Mouse (Mus musculus): ENCODE measurements around the gene Henmt1. TPM values are rescaled to one million over a fixed set of nuclear protein-coding genes. Genes with fewer than 3 reads are reported as not detected.

Henmt1 gene
- polyA plus RNA-seq, 1 experiment from 2014 or later = not detected

- H3K27me3 ChIP-seq (replicated peaks) = peaks cover 10% of the 10 kb centered on the region
- H3K36me3 ChIP-seq = no peaks in the 10 kb centered on the region
- H3K4me1 ChIP-seq = peaks cover 3% of the 10 kb centered on the region; the same call in 1 of the 2 replicates
- no peaks in the 10 kb centered on the region for H3K9me3 ChIP-seq
- H3K4me3 ChIP-seq = peak within 1 kb of the TSS; percentile 45
- WGBS = 46% methylated on average over 43 of the region's 59 CpGs
- H3K27ac ChIP-seq (replicated peaks) = no peak within 1 kb of the TSS
- ATAC-seq (ENCODE audit: extremely low read depth, insufficient number of reproducible peaks, low FRiP score, low TSS enrichment) = no peak
- H3K4me2 ChIP-seq = peak within 1 kb of the TSS; percentile 70
- peak within 1 kb of the TSS; percentile 33; the same call in 1 of the 2 replicates for H3K9ac ChIP-seq
These were observed 444 bp downstream of the Henmt1 start, which contains the start of gene Gm9857 for GRCm38 (mm10) chr3:108940001-108940633. Gene Gm9857, minus strand, starts transcription at chr3:108940445.

GRCm38 (mm10) chr3:108940996-108941395 is 1.3 kb downstream of the Henmt1 start:
- 82% methylated on average over 10 of the region's 10 CpGs for WGBS
- H3K27ac ChIP-seq (replicated peaks) = no peak overlapping the region
- no peaks in the 10 kb centered on the region for H3K9me3 ChIP-seq
- ATAC-seq (ENCODE audit: extremely low read depth, insufficient number of reproducible peaks, low FRiP score, low TSS enrichment) = no peak
- H3K4me3 ChIP-seq = no peak overlapping the region
- H3K4me2 ChIP-seq = no peak overlapping the region
- no peaks in the 10 kb centered on the region for H3K36me3 ChIP-seq
- peaks cover 3% of the 10 kb centered on the region; the same call in 1 of the 2 replicates for H3K4me1 ChIP-seq
- peaks cover 10% of the 10 kb centered on the region for H3K27me3 ChIP-seq (replicated peaks)
- H3K9ac ChIP-seq = no peak overlapping the region

- no peak overlapping the region for H3K4me3 ChIP-seq
- H3K4me2 ChIP-seq = no peak overlapping the region
- H3K9me3 ChIP-seq = no peaks in the 10 kb centered on the region
- no peaks in the 10 kb centered on the region for H3K36me3 ChIP-seq
- ATAC-seq (ENCODE audit: extremely low read depth, insufficient number of reproducible peaks, low FRiP score, low TSS enrichment) = no peak
- H3K27ac ChIP-seq (replicated peaks) = no peak overlapping the region
- no peaks in the 10 kb centered on the region for H3K27me3 ChIP-seq (replicated peaks)
- H3K4me1 ChIP-seq = peaks cover 8% of the 10 kb centered on the region
- no peak overlapping the region for H3K9ac ChIP-seq
These were observed 18.3 kb downstream of the Henmt1 start for GRCm38 (mm10) chr3:108957976-108958375.

GRCm38 (mm10) chr3:108959680-108960295 is 20.1 kb downstream of the Henmt1 start:
- ATAC-seq (ENCODE audit: extremely low read depth, insufficient number of reproducible peaks, low FRiP score, low TSS enrichment) = no peak
- WGBS = 69% methylated on average over 13 of the region's 13 CpGs

GRCm38 (mm10) chr3:108961226-108961625 is 21.6 kb downstream of the Henmt1 start:
- Histone ChIP-seq H3K27ac (replicated peaks) (no peak overlapping the region), H3K4me1 (peaks cover 5% of the 10 kb centered on the region)

More at GRCm38 (mm10) chr3:108959680-108960295, 20.1 kb downstream of the Henmt1 start:
- H3K4me1 ChIP-seq = peaks cover 5% of the 10 kb centered on the region
- H3K27me3 ChIP-seq (replicated peaks) = no peaks in the 10 kb centered on the region
- H3K36me3 ChIP-seq = no peaks in the 10 kb centered on the region
- H3K27ac ChIP-seq (replicated peaks) = no peak overlapping the region
- no peaks in the 10 kb centered on the region for H3K9me3 ChIP-seq
- H3K4me3 ChIP-seq = no peak overlapping the region
- H3K9ac ChIP-seq = no peak overlapping the region
- H3K4me2 ChIP-seq = no peak overlapping the region

GRCm38 (mm10) chr3:108961655-108962054 is 22.0 kb downstream of the Henmt1 start:
- Histone ChIP-seq H3K27ac (replicated peaks) (no peak overlapping the region), H3K4me1 (peaks cover 5% of the 10 kb centered on the region), H3K27me3 (replicated peaks) (no peaks in the 10 kb centered on the region), H3K9me3 (no peaks in the 10 kb centered on the region), H3K4me3 (0 out of 2 replicates have a peak overlapping the region, but pooled peaks have one; percentile 20), H3K4me2 (peak overlapping the region; percentile 46), H3K9ac (no peak overlapping the region), H3K36me3 (no peaks in the 10 kb centered on the region)
- ATAC-seq (ENCODE audit: extremely low read depth, insufficient number of reproducible peaks, low FRiP score, low TSS enrichment) = no peak
- 41% methylated on average over 6 of the region's 6 CpGs for WGBS

More at GRCm38 (mm10) chr3:108961226-108961625, 21.6 kb downstream of the Henmt1 start:
- WGBS = 42% methylated on average over 7 of the region's 7 CpGs
- Histone ChIP-seq H3K4me2 (peak overlapping the region; percentile 46), H3K36me3 (no peaks in the 10 kb centered on the region), H3K9me3 (no peaks in the 10 kb centered on the region), H3K27me3 (replicated peaks) (no peaks in the 10 kb centered on the region), H3K9ac (no peak overlapping the region), H3K4me3 (0 out of 2 replicates have a peak overlapping the region, but pooled peaks have one; percentile 20)
- no peak for ATAC-seq (ENCODE audit: extremely low read depth, insufficient number of reproducible peaks, low FRiP score, low TSS enrichment)

GRCm38 (mm10) chr3:108963278-108963677 is 23.6 kb downstream of the Henmt1 start:
- no peak for ATAC-seq (ENCODE audit: extremely low read depth, insufficient number of reproducible peaks, low FRiP score, low TSS enrichment)
- no peak overlapping the region for H3K27ac ChIP-seq (replicated peaks)

GRCm38 (mm10) chr3:108963776-108964175 is 24.1 kb downstream of the Henmt1 start:
- H3K36me3 ChIP-seq = no peaks in the 10 kb centered on the region
- no peaks in the 10 kb centered on the region for H3K27me3 ChIP-seq (replicated peaks)
- WGBS = 72% methylated on average over 3 of the region's 3 CpGs
- no peak overlapping the region for H3K4me3 ChIP-seq
- peaks cover 5% of the 10 kb centered on the region for H3K4me1 ChIP-seq
- H3K27ac ChIP-seq (replicated peaks) = no peak overlapping the region
- ATAC-seq (ENCODE audit: extremely low read depth, insufficient number of reproducible peaks, low FRiP score, low TSS enrichment) = no peak
- no peak overlapping the region for H3K9ac ChIP-seq
- no peaks in the 10 kb centered on the region for H3K9me3 ChIP-seq
- H3K4me2 ChIP-seq = no peak overlapping the region

More at GRCm38 (mm10) chr3:108963278-108963677, 23.6 kb downstream of the Henmt1 start:
- Histone ChIP-seq H3K36me3 (no peaks in the 10 kb centered on the region), H3K4me3 (no peak overlapping the region), H3K9me3 (no peaks in the 10 kb centered on the region), H3K9ac (no peak overlapping the region), H3K4me2 (no peak overlapping the region), H3K4me1 (peaks cover 5% of the 10 kb centered on the region), H3K27me3 (replicated peaks) (no peaks in the 10 kb centered on the region)
- 61% methylated on average over 3 of the region's 3 CpGs for WGBS

GRCm38 (mm10) chr3:108964361-108965044 is 24.8 kb downstream of the Henmt1 start:
- ATAC-seq (ENCODE audit: extremely low read depth, insufficient number of reproducible peaks, low FRiP score, low TSS enrichment) = no peak
- H3K27me3 ChIP-seq (replicated peaks) = no peaks in the 10 kb centered on the region
- H3K9ac ChIP-seq = no peak overlapping the region
- H3K27ac ChIP-seq (replicated peaks) = no peak overlapping the region
- no peaks in the 10 kb centered on the region for H3K9me3 ChIP-seq
- H3K36me3 ChIP-seq = no peaks in the 10 kb centered on the region
- no peak overlapping the region for H3K4me3 ChIP-seq
- WGBS = 65% methylated on average over 7 of the region's 7 CpGs
- peaks cover 5% of the 10 kb centered on the region for H3K4me1 ChIP-seq
- H3K4me2 ChIP-seq = no peak overlapping the region

- Histone ChIP-seq H3K9me3 (no peaks in the 10 kb centered on the region), H3K4me3 (no peak overlapping the region), H3K9ac (no peak overlapping the region), H3K36me3 (peaks cover 10% of the 10 kb centered on the region; the same call in 1 of the 2 replicates), H3K4me2 (no peak overlapping the region), H3K4me1 (peaks cover 5% of the 10 kb centered on the region), H3K27ac (replicated peaks) (no peak overlapping the region), H3K27me3 (replicated peaks) (no peaks in the 10 kb centered on the region)
- ATAC-seq (ENCODE audit: extremely low read depth, insufficient number of reproducible peaks, low FRiP score, low TSS enrichment) = no peak
- WGBS = 77% methylated on average over 3 of the region's 3 CpGs
These were observed 26.4 kb downstream of the Henmt1 start for GRCm38 (mm10) chr3:108966051-108966450.

- Histone ChIP-seq H3K27ac (replicated peaks) (no peak overlapping the region), H3K9ac (no peak overlapping the region), H3K9me3 (no peaks in the 10 kb centered on the region), H3K4me1 (no peaks in the 10 kb centered on the region), H3K4me2 (no peak overlapping the region), H3K4me3 (no peak overlapping the region), H3K27me3 (replicated peaks) (no peaks in the 10 kb centered on the region), H3K36me3 (peaks cover 48% of the 10 kb centered on the region)
- ATAC-seq (ENCODE audit: extremely low read depth, insufficient number of reproducible peaks, low FRiP score, low TSS enrichment) = no peak
- WGBS = 61% methylated on average over 13 of the region's 13 CpGs
These were observed 34.4 kb downstream of the Henmt1 start for GRCm38 (mm10) chr3:108973980-108974660.

All from heart, embryonic 13.5 days (tissue).